26 mouse cellular contexts compared by ENCODE assay signal in genomic region chr4:58728641-58729040, GRCm38 (mm10). TPM values are rescaled to one million over a fixed set of nuclear protein-coding genes. Genes with fewer than 3 reads are reported as not detected.
A peak's percentile ranks its signal among the peaks of the same experiment; 100 is the strongest.
DNase-seq lines count a peak whose midpoint lies in the region; ATAC-seq lines count a peak whose summit lies in the region.
"Had no signal": no experiment of that assay in that cellular context is flagged by ENCODE, and none has a peak within 500 bp of the region (broad histone marks: within the 10 kb centered on the region; RNA-seq: fewer than 3 reads in every experiment).

No protein-coding gene starts in this region.

- peak; percentile 9 for DNase-seq in intestine, embryonic 14.5 days (ENCODE audit: low spot score)
- DNase-seq in ES-CJ7 (ENCODE audit: low read depth, low spot score) (peak; percentile 73), R1 (ENCODE audit: low read depth, low spot score) (peak; percentile 64)
- DNase-seq in limb, embryonic 10.5 days (ENCODE audit: low spot score): peak; percentile 26
- DNase-seq in frontal cortex, postnatal 25 days (ENCODE audit: low spot score in 2 of 2): no peak
- DNase-seq: adrenal gland, postnatal 10 days; adrenal gland, postnatal 36 days; cerebellum, adult 18-20 months; cerebellum, adult 9-10 months; cerebellum, postnatal 14 days; gastrocnemius, adult 2 months; gastrocnemius, postnatal 14 days; heart, postnatal 10 days; heart, postnatal 36 days; kidney, adult 11 months had no signal

- H3K9me3 ChIP-seq in intestine, embryonic 14.5 days (ENCODE audit: control insufficient read depth, low read length): no peaks in the 10 kb centered on the region
- H3K9me3 ChIP-seq in intestine, embryonic 16.5 days (ENCODE audit: control insufficient read depth, low read length): no peaks in the 10 kb centered on the region
- no peaks in the 10 kb centered on the region for H3K9me3 ChIP-seq in limb, embryonic 10.5 days (replicated peaks)
- H3K9me3 ChIP-seq: forebrain, embryonic 13.5 days; heart, embryonic 12.5 days; heart, embryonic 15.5 days had no signal

- H3K36me3 ChIP-seq in intestine, embryonic 14.5 days (ENCODE audit: control insufficient read depth, insufficient read depth, low read length): no peaks in the 10 kb centered on the region
- H3K36me3 ChIP-seq in intestine, embryonic 16.5 days (ENCODE audit: control insufficient read depth, insufficient read depth, low read length): no peaks in the 10 kb centered on the region
- no peaks in the 10 kb centered on the region for H3K36me3 ChIP-seq in limb, embryonic 10.5 days
- H3K36me3 ChIP-seq: embryonic facial prominence, embryonic 13.5 days; heart, embryonic 12.5 days; heart, embryonic 15.5 days had no signal

- no peak for ATAC-seq in intestine, embryonic 14.5 days (replicated peaks; ENCODE audit: low FRiP score, low TSS enrichment, low read depth)
- ATAC-seq in intestine, embryonic 16.5 days: no peak
- ATAC-seq: CD4-positive, CD25-positive, alpha-beta regulatory T cell, adult 4 months; forebrain, embryonic 13.5 days; forebrain, embryonic 16.5 days; hindbrain, postnatal 0 days; inflammation-experienced regulatory T-cells, adult 6 months had no signal

- H3K9ac ChIP-seq in intestine, embryonic 14.5 days (ENCODE audit: low read length): no peak overlapping the region
- H3K9ac ChIP-seq in intestine, embryonic 16.5 days (ENCODE audit: low read depth, low read length): no peak overlapping the region
- H3K9ac ChIP-seq: embryonic facial prominence, embryonic 13.5 days; forebrain, embryonic 13.5 days; heart, embryonic 12.5 days; heart, embryonic 15.5 days; hindbrain, embryonic 14.5 days had no signal

- 20% methylated on average over 1 of the region's 1 CpGs for WGBS in intestine, embryonic 14.5 days
- 10% methylated on average over 1 of the region's 1 CpGs for whole genome bisulfite sequencing in intestine, embryonic 16.5 days
- 65% methylated on average over 1 of the region's 1 CpGs for WGBS in limb, embryonic 10.5 days

- no peak overlapping the region for H3K4me3 ChIP-seq in intestine, embryonic 14.5 days (ENCODE audit: low read depth, low read length)
- no peak overlapping the region for H3K4me3 ChIP-seq in intestine, embryonic 16.5 days (ENCODE audit: low read length)
- no peak overlapping the region for H3K4me3 ChIP-seq in limb, embryonic 10.5 days
- H3K4me3 ChIP-seq: embryonic facial prominence, embryonic 13.5 days; erythroblast, embryonic 14.5 days; forebrain, embryonic 13.5 days; gastrocnemius, adult 2 months; heart, embryonic 12.5 days; heart, embryonic 15.5 days had no signal

- H3K27ac ChIP-seq in intestine, embryonic 14.5 days (ENCODE audit: low read depth): no peak overlapping the region
- H3K27ac ChIP-seq in intestine, embryonic 16.5 days (ENCODE audit: low read length): no peak overlapping the region
- H3K27ac ChIP-seq in limb, embryonic 10.5 days: 0 out of 2 replicates have a peak overlapping the region, but pooled peaks have one; percentile 5
- H3K27ac ChIP-seq: embryonic facial prominence, embryonic 13.5 days; forebrain, embryonic 13.5 days; gastrocnemius, adult 2 months; heart, embryonic 15.5 days; hindbrain, embryonic 14.5 days; hindbrain, postnatal 0 days had no signal

- H3K27me3 ChIP-seq in intestine, embryonic 14.5 days (replicated peaks; ENCODE audit: control insufficient read depth, insufficient read depth, low read length): no peaks in the 10 kb centered on the region
- no peaks in the 10 kb centered on the region for H3K27me3 ChIP-seq in intestine, embryonic 16.5 days (replicated peaks; ENCODE audit: control insufficient read depth, insufficient read depth, low read length)
- no peaks in the 10 kb centered on the region for H3K27me3 ChIP-seq in limb, embryonic 10.5 days (ENCODE audit: low read depth, poor library complexity, severe bottlenecking)
- H3K27me3 ChIP-seq: embryonic facial prominence, embryonic 13.5 days; forebrain, embryonic 13.5 days; heart, embryonic 12.5 days; heart, embryonic 15.5 days had no signal

- no peaks in the 10 kb centered on the region; the same call in 1 of the 2 replicates for H3K4me1 ChIP-seq in intestine, embryonic 14.5 days (replicated peaks; ENCODE audit: control insufficient read depth, insufficient read depth, low read length)
- no peaks in the 10 kb centered on the region for H3K4me1 ChIP-seq in intestine, embryonic 16.5 days (ENCODE audit: control insufficient read depth, insufficient read depth, low read length)
- H3K4me1 ChIP-seq in limb, embryonic 10.5 days: peaks cover 33% of the 10 kb centered on the region
- H3K4me1 ChIP-seq: heart, embryonic 12.5 days; heart, embryonic 15.5 days had no signal

- H3K4me2 ChIP-seq in intestine, embryonic 14.5 days (ENCODE audit: low read length): no peak overlapping the region
- H3K4me2 ChIP-seq in intestine, embryonic 16.5 days (ENCODE audit: low read depth, low read length): no peak overlapping the region
- H3K4me2 ChIP-seq: embryonic facial prominence, embryonic 13.5 days; forebrain, embryonic 13.5 days; heart, embryonic 12.5 days; heart, embryonic 15.5 days; hindbrain, embryonic 14.5 days had no signal

RNA-seq across cellular contexts. Expression of gene Olfr267, which starts 58.9 kb away (rescaled TPM):
- 0.04 TPM in 1 of 2 replicates, not detected in the other for polyA plus RNA-seq in intestine, embryonic 14.5 days (2014; fragmentation: Nextera tagmentation; extraction: Ambion mirVana)
- polyA plus RNA-seq in intestine, embryonic 16.5 days (2015; fragmentation: Nextera tagmentation; extraction: Ambion mirVana): not detected in 2 replicates
- not detected in 2 replicates for polyA plus RNA-seq in limb, embryonic 10.5 days (2016; fragmentation: Nextera tagmentation; extraction: Ambion mirVana)
- polyA plus RNA-seq: CD4-positive, CD25-positive, alpha-beta regulatory T cell, adult 4 months; hindbrain, embryonic 14.5 days; inflammation-experienced regulatory T-cells, adult 6 months had no signal

Comparison
In these comparisons a context has a peak if more than half of its experiments do, and no peak if none do; other contexts are left out.
1. DNase-seq: peak in intestine, embryonic 14.5 days (single experiment), ES-CJ7 (single experiment), R1 (single experiment) and limb, embryonic 10.5 days (single experiment); none in frontal cortex, postnatal 25 days (0 of 2).